Mouse (Mus musculus) cerebellum, adult 8-10 months (tissue): Measurements from ENCODE around the gene Tmem25.

ENCODE experiments used
- DNase-seq: peaks from one replicate; pipeline ENCODE4 v3.0.0; 2022

The Tmem25 gene

GRCm38 (mm10) chr9:44799102-44799957 is at the start of gene Tmem25:
TSS of gene Tmem25 (minus strand) at chr9:44799307.
- peak; percentile 90 for DNase-seq

GRCm38 (mm10) chr9:44847446-44847845 is 48.3 kb upstream of the Tmem25 start:
- DNase-seq, result no peak

- DNase-seq, result peak; percentile 44
Measured at GRCm38 (mm10) chr9:44841241-44841640, 42.1 kb upstream of the Tmem25 start.

- peak; percentile 73 for DNase-seq
Measured at GRCm38 (mm10) chr9:44836439-44836838, 37.3 kb upstream of the Tmem25 start.

GRCm38 (mm10) chr9:44832356-44832755 is 33.2 kb upstream of the Tmem25 start:
- DNase-seq, result peak; percentile 21

GRCm38 (mm10) chr9:44830506-44830905 is 31.4 kb upstream of the Tmem25 start:
- no peak for DNase-seq

- no peak for DNase-seq
Measured at GRCm38 (mm10) chr9:44828944-44829343, 29.8 kb upstream of the Tmem25 start.

- DNase-seq, result no peak
Measured at GRCm38 (mm10) chr9:44826660-44827059, 27.6 kb upstream of the Tmem25 start.

GRCm38 (mm10) chr9:44819920-44820827 is 21.1 kb upstream of the Tmem25 start:
- no peak for DNase-seq

GRCm38 (mm10) chr9:44817522-44817921 is 18.4 kb upstream of the Tmem25 start:
- DNase-seq, result no peak

- no peak for DNase-seq
Measured at GRCm38 (mm10) chr9:44814179-44814578, 15.1 kb upstream of the Tmem25 start.

GRCm38 (mm10) chr9:44810316-44810715 is 11.2 kb upstream of the Tmem25 start:
- DNase-seq, result no peak

- no peak for DNase-seq
Measured at GRCm38 (mm10) chr9:44807778-44808177, 8.7 kb upstream of the Tmem25 start.

- DNase-seq, result no peak
Measured at GRCm38 (mm10) chr9:44807141-44807540, 8.0 kb upstream of the Tmem25 start.

GRCm38 (mm10) chr9:44805536-44805935 is 6.4 kb upstream of the Tmem25 start:
- no peak for DNase-seq

- DNase-seq, result no peak
Measured at GRCm38 (mm10) chr9:44804678-44805077, 5.6 kb upstream of the Tmem25 start.

- no peak for DNase-seq
Measured at GRCm38 (mm10) chr9:44802808-44803450, 3.8 kb upstream of the Tmem25 start, which contains the start of gene Ttc36. TSS of gene Ttc36 (minus strand) at chr9:44803072.

GRCm38 (mm10) chr9:44801669-44802068 is 2.6 kb upstream of the Tmem25 start:
- DNase-seq, result no peak

GRCm38 (mm10) chr9:44799958-44800324 is 834 bp upstream of the Tmem25 start:
- no peak for DNase-seq

- DNase-seq, result peak; percentile 46
Measured at GRCm38 (mm10) chr9:44798298-44798697, 809 bp downstream of the Tmem25 start.

- DNase-seq, result no peak
Measured at GRCm38 (mm10) chr9:44792842-44793241, 6.3 kb downstream of the Tmem25 start.

- DNase-seq, result peak; percentile 91
Measured at GRCm38 (mm10) chr9:44772750-44773651, 26.1 kb downstream of the Tmem25 start.
